Mouse (Mus musculus) olfactory bulb, adult 2 months (tissue): Measurements from ENCODE around the gene Picalm.

ENCODE experiments used
- CTCF ChIP-seq: fragments of 200-500 bp; IDR thresholded peaks from 2 replicates; pipeline ENCODE4 v1.5.1; 2012; ENCODE audit warnings: low read depth, mild to moderate bottlenecking, low read length, moderate library complexity; ENCODE audit not compliant: insufficient read depth
- POLR2A ChIP-seq: fragments of 200-500 bp; IDR thresholded peaks from 2 replicates; pipeline ENCODE4 v1.6.1; 2012; ENCODE audit warnings: mild to moderate bottlenecking, low read depth, low read length, moderate library complexity; ENCODE audit not compliant: insufficient read depth

DNA sequence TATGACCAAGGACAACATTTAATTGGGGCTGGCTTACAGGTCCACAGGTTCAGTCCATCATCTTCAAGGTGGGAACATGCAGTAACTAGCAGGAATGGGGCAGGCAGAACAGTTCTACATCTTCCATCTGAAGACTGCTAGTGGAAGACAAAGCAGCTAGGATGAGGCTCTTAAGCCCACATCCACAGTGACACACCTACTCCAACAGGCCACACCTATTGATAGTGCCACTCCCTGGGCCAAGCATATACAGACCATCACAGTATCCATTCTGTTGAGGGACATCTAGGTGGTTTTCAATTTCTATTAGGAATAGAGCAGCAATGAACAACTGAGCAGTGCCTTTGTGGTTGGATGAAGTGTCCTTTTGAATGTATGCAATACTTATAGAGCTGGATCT lies 80.9 kb downstream of the Picalm start:
- TF ChIP-seq POLR2A, result no peak
- no peak for TF ChIP-seq CTCF
